Mouse (Mus musculus): ENCODE measurements around the gene Ttc7b.

DNA sequence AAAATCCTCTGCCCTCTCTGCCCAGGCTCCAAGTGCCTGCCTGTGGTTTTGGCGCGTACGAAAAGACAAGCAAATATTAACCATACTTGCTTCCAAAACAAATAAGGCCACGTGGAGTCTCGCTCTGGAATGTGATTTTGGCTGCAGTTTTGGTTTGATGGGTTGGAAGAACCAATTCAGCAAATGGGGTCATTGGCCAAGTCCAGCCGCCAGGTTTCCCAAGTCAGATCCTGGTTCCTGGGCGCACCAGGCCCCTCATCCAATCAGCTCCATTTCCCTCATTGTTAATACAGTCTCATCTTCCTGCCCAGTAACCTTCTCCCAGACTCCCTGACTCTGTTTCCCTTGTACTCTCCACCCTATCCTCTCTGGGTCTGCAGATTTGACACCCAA, 946 bp downstream of the Ttc7b start:
- no peak for TF ChIP-seq EP300 (IDR thresholded peaks at IDR 0.05; ENCODE audit: low read depth)
- no peak for TF ChIP-seq CTCF (IDR thresholded peaks at IDR 0.05; ENCODE audit: low read depth)

All from liver, embryonic 14.5 days (tissue).